Mouse (Mus musculus) kidney, postnatal 36 days (tissue): ENCODE results near the gene Spag4.
"Not testable (repeated sequence)": the region's sequence is repeated elsewhere in the genome, so short reads cannot be mapped to it uniquely, and the experiment has no call there.

Experiments
- DNase-seq, 2 experiments: peaks; one replicate each; pipeline ENCODE4 v3.0.0; 2021 to 2022; ENCODE audit warnings: mixed read lengths in 2 of 2

Gene Spag4

GRCm38 (mm10) chr2:156111358-156112079 lies 46.5 kb downstream of the Spag4 start, which contains the start of the genes Cpne1 and Rbm12:
Gene Cpne1, minus strand, starts transcription at chr2:156111965.
Gene Rbm12, minus strand, starts transcription at chr2:156111978.
- DNase-seq: peak; percentile 90 to 96

- DNase-seq: not testable (repeated sequence)
Measured at GRCm38 (mm10) chr2:156112080-156112423, 47.1 kb downstream of the Spag4 start.

DNA sequence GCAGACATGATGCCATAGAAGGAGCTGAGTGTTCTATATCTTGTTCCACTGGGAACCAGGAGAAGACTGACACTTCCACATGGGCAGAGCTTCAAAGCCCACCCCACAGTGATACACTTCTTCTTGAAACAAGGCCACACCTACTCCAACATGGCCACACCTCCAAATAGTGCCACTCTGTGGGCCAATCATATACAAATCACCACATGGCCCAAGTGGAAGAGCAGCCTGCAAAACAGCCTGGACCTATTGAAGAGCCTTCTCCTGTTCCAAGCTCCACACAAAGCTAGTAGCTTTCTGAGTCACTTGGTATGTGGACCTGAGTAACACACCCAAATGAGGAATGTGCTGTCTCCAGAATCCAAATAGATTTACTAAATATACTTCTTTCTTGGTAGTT lies 54.6 kb downstream of the Spag4 start:
- DNase-seq: no peak
